Mouse (Mus musculus) G1E-ER4 (cell line): Measurements from ENCODE around the gene Mier2. TPM values are rescaled to one million over a fixed set of nuclear protein-coding genes. Genes with fewer than 3 reads are reported as not detected.

Experiments
- GATA1 ChIP-seq: IDR thresholded peaks from one replicate; pipeline ENCODE4 v1.8.0; 2012; ENCODE audit warnings: low read length, inconsistent platforms
- polyA plus RNA-seq: library from polyadenylated mRNA; stranded (reverse); fragments of >175 nt; gene quantifications from 2 replicates; pipeline ENCODE4 v1.2.3, GENCODE M21; 2012

Gene Mier2
- polyA plus RNA-seq, 1 experiment = 0.05 TPM

DNA sequence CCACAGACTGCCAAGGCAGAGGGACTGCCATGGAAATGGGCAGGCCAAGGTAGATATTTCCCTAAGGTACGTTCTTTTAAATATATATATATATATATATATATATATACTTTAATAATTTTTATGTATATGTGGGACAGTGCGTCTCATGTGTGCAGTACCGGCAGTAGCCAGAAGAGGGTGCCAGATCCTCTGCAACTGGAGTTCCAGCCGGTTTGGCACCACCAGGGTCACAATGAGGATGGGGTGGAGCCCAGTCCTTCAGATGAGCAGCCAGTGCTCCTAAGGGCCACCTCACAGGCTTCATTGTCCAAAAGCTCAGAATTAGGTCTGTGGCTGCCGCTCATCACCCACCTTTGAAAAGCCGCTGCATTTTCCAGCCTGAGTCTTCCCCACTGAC lies 25.8 kb upstream of the Mier2 start:
- TF ChIP-seq GATA1 = no peak

GRCm38 (mm10) chr10:79580356-79580755 lies 25.4 kb upstream of the Mier2 start:
- TF ChIP-seq GATA1 = no peak

GRCm38 (mm10) chr10:79579781-79580180 lies 24.8 kb upstream of the Mier2 start:
- no peak for TF ChIP-seq GATA1

DNA sequence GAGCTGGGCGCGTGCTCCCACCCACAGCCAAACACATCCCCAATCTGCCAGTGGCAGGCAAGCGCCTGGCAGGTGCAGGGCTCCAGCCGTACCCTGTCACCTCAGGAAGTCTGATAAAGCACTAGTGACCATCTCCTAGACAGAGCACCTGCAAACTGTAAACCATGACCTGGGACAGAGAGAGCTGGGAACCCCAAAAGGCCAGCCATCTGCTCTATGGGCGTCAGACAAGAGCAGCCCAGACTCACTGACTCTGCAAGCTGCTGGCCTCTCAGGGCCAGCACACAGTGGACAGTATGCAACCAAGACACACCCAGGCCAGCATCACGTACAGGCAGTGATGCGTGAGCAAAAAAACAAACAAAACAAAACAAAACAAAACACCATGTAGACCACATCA lies 23.9 kb upstream of the Mier2 start:
- no peak for TF ChIP-seq GATA1

DNA sequence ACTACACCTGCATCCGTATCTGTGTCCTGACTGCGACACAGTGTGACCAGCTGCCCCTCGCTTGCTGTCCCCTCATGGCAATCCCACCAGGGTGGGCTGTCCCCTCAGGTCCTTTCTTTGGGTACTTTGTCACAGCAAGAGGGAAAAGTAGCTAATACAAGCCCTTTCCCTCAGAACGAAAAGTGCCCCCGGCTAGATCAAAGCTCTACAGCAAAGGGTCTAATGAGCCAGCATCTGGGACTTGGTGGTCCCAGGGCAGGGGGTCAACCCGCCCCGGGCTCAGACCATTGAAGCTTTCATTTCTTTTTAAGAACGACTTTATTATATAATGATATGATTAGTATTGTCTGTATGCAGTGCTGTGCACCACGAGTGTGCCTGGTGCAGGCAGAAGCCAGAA lies 23.3 kb upstream of the Mier2 start:
- TF ChIP-seq GATA1 = no peak

- TF ChIP-seq GATA1 = no peak
These were observed 22.4 kb upstream of the Mier2 start for GRCm38 (mm10) chr10:79577376-79577775.

- TF ChIP-seq GATA1 = no peak
These were observed 20.8 kb upstream of the Mier2 start for GRCm38 (mm10) chr10:79575754-79576153.

GRCm38 (mm10) chr10:79574796-79575195 lies 19.8 kb upstream of the Mier2 start:
- no peak for TF ChIP-seq GATA1

GRCm38 (mm10) chr10:79574350-79574749 lies 19.4 kb upstream of the Mier2 start:
- TF ChIP-seq GATA1 = no peak

GRCm38 (mm10) chr10:79573611-79574010 lies 18.6 kb upstream of the Mier2 start:
- TF ChIP-seq GATA1 = no peak

- no peak for TF ChIP-seq GATA1
These were observed 16.3 kb upstream of the Mier2 start for GRCm38 (mm10) chr10:79571314-79571713.

GRCm38 (mm10) chr10:79569921-79570320 lies 14.9 kb upstream of the Mier2 start:
- TF ChIP-seq GATA1 = no peak

GRCm38 (mm10) chr10:79559716-79560115 lies 4.7 kb upstream of the Mier2 start:
- TF ChIP-seq GATA1 = no peak

GRCm38 (mm10) chr10:79557496-79557895 lies 2.5 kb upstream of the Mier2 start:
- TF ChIP-seq GATA1 = no peak

GRCm38 (mm10) chr10:79556951-79557350 lies 2.0 kb upstream of the Mier2 start:
- TF ChIP-seq GATA1 = no peak

DNA sequence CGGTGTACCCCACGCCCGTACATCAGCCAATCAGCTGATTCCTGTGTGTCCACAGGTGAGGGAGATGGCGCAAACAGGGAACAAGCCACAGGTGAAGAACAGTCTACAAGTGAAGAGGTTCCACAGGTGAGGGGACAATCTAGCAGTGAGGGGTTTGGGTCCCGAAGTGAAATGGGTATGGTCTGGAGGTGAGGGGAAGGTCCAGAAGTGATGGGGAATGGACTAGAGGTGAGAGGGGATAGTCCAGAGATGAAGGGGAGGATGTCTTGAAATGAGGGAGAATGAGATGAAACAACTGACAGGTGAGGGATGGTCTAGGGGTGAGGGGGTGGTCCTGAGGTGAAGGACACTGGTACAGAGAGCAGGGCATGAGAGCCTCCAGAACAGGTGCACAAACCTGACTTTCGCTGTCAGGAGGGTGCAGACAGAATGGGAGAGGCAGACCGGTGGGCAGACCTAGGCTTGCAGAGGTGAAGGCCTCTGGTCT lies 282 bp upstream of the Mier2 start:
- TF ChIP-seq GATA1 = no peak

GRCm38 (mm10) chr10:79553691-79554090 lies 1.3 kb downstream of the Mier2 start:
- no peak for TF ChIP-seq GATA1

DNA sequence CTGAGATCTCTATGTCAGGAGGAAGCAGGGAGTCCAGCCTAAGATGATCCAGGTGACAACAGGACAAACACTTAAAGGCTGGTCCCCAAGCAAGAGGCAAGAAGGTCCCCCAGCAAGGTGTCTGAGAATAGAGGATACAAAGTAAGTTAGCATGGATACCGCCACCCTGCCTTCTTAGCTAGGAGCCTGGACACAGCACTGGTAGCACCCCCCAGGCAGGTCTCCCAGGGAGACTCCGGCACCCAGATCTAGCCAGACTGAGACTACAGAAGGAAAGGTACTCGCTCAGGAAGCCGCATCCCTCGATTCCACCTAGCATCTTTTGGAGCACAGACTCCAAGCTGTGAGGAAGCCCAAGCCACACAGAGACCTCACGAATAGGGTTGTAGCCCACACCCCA lies 1.8 kb downstream of the Mier2 start:
- no peak for TF ChIP-seq GATA1
